Mouse (Mus musculus) adrenal gland, postnatal 4 days (tissue): ENCODE data around the gene Cmss1. TPM values are rescaled to one million over a fixed set of nuclear protein-coding genes. Genes with fewer than 3 reads are reported as not detected.

Experiments used
- DNase-seq, 2 experiments: peaks; one replicate each; pipeline ENCODE4 v3.0.0; 2021 to 2022; ENCODE audit warnings: low spot score in 2 of 2, mixed read lengths in 2 of 2
- total RNA-seq, 2 experiments: library from RNA; stranded (reverse); gene quantifications; 2 replicates each; pipeline ENCODE4 v1.2.3; 2021

The Cmss1 gene
- total RNA-seq, 2 experiments from 2014 or later = 22.8 to 24.4 TPM

DNA sequence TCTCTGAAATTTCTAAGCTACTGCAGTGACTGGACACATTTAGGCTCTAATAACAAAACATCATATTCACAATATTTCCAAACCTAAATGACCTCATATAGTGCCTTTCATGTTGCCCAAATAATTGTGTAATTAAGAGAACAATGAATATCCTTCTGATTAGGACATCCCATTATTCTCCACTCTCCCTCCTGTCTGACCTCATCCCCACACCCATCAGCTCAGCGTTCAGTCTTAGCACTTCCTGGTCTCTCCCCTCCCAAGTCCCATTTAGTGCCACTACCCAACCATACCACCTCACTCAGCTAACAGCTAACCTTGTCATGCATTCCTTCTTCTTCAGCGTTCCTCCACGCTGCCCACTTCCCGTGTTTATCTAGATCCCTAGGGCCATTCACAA is 123.8 kb downstream of the Cmss1 start:
- no peak for DNase-seq

GRCm38 (mm10) chr16:57482264-57482663 is 124.4 kb downstream of the Cmss1 start:
- DNase-seq = no peak

DNA sequence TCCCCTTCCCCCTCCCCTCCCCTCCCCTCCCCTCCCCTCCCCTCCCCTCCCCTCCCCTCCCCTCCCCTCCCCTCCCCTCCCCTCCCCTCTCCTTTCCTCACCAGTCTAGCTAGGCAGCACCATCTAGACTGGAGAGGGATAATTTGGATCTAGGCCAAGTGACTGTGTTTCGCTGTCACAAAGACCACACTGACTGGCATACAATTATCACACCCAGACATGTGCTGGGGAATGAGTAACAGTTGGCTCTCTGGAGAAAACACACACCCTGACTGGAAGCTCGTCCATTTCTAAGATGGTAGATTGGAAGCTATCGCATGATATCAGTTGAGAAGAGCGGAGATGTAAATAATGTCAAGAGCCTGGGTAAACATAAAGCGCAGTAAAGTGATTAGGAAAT is 126.9 kb downstream of the Cmss1 start:
- no peak for DNase-seq

- no peak for DNase-seq
Observed at GRCm38 (mm10) chr16:57478451-57478850, 128.2 kb downstream of the Cmss1 start.

GRCm38 (mm10) chr16:57473415-57474085 is 133.1 kb downstream of the Cmss1 start:
- DNase-seq = no peak

DNA sequence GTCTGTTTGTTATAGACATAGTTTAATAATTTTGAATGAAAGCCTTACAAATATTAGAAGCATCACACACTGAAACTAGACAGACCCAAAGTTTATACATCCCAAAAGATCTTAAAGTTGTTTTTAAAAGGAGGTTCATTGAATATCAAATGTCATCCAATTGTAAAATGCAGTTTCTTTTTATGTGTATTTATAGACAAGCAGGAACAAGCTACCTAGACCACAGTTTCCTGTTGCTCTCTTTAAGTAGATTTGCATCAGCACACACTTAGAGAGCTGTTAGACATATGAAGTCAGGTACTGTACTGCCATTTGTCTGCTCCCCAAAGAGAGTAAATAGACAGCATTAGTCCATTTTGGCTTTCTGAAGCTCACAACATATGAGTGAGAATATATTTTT is 135.6 kb downstream of the Cmss1 start:
- no peak for DNase-seq

DNA sequence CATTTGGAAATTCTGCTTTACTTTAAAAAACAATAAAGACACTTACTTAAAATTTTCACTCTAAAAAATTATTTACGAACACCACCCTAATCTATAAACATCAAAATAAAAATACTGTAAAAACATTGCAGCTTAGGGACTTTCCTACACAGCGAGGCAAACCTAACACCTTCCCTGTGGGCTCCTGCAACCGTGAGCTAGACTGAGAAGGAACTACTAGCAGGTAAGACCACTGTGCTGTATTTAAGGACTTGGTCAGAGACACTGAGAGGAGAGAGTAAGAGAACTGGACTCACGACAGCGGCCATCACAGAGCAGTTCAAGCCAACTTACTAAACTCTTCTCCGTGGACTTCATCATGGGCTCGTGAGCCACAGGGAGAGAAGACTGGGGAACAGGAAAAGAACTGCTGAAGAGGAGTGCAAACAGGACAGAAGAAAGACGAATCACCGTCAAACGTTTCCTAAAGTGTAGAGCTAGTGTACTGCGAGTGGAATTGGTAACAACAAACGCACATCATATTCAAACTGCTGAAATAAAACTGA is 136.3 kb downstream of the Cmss1 start:
- no peak for DNase-seq

DNA sequence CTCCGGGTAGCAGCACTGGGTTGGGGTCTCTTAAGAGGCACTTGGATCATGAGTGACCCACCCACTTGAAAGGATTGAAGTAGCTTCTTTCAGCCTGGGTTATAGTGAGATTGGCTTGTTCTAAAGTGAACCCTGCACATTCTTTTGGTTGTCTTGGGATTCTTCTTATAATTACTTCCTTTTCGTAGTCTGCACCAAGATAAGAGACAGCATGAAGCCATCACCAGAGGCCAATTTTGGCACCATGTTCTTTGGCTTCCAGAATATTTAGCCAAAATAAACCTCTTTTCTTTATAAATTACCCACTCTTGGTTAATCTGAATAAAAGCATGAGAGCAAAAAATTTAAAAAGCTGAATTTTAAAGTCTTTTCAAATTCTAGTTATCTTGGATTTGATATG is 136.8 kb downstream of the Cmss1 start:
- no peak for DNase-seq

- no peak for DNase-seq
Observed at GRCm38 (mm10) chr16:57469301-57469700, 137.4 kb downstream of the Cmss1 start.

DNA sequence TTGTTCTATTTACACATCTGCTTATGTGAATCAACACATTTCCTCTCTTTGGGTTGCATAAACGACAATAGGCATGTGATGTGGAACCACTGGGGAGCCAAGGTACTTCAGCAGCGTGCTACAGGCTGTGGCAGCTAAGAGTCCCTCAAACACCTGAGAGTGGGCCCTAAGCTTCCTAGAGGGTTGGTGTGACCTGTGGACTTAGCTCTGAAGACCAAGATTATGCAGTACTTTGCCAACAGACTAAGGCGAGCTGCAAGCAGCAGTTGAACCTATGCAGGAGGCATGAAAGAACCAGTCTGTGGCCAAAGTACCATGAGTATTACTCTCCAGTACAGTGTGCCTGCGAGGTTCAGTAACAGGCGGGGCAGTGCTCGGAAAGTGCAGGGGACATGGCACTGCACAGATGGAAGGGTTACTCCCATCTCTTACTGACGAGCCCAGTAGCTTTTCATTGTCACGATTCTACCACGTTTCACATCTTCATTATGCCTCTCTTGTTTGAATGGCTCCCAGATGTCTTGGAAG is 141.2 kb downstream of the Cmss1 start:
- DNase-seq = no peak

DNA sequence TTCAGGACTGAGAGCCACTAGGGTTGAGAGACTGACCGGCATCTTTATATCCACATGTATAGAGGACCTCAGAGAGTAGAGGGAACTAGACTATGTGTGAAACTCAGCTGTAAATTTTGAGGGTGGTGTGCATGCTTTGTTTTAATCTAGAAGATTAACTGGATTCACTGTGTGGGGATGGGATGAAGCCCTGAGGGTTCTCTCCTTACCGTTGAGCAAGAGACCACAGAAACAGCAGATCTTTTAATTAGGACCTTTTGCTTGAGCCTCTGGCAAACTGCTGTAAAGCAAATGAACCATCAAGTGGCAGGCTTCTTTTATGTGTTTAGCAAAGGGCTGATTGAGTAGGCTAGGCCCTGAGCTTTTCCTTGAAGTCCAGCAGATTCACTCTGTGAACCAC is 150.7 kb downstream of the Cmss1 start:
- no peak for DNase-seq

DNA sequence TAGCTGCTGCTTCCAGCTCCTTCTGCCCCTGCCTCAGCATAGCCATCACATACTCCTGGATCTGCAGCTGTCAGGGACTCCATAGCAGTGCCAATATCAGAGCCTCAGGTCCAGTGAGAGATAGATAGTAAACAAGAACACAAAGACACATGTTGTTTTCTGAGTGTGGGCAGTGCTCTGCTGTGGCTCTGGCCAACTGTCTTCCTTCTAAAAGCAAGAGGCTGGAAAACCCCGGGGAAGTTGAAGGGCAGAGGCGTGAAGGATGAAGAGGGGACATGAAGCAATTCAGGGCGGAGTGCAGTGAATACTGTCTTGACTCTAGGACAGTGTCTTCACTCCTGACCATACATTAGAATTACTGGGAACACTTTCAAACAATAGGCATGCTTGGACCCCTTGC is 151.1 kb downstream of the Cmss1 start:
- no peak for DNase-seq

DNA sequence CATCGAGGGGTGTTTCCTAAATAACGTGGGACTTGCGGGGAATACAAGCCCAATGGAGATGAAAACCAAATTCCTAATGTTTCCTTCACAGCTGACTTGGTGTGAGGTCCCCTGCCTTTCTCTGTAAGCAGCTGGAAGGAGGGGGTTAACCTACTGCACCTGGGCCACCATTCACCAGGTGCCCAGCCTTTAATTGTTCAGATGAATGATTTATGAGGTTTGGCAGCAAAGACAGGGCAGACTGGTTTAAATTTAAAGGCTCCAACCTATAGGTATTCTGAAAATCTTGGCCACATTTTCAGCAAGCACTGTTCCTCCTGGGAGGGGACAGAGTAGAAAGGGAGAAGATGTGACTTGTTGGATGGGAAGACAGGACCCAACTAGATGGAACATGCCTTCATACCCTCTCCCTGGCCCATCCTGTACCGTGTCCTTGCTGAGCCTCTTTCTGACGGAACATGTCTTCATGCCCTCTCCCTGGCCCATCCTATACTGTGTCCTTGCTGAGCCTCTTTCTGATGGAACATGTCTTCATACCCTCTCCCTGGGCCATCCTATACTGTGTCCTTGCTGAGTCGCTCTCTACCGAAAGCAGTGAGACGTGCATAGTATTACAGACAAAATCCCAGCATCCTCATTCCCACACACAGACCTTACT is 152.4 kb downstream of the Cmss1 start:
- no peak for DNase-seq

DNA sequence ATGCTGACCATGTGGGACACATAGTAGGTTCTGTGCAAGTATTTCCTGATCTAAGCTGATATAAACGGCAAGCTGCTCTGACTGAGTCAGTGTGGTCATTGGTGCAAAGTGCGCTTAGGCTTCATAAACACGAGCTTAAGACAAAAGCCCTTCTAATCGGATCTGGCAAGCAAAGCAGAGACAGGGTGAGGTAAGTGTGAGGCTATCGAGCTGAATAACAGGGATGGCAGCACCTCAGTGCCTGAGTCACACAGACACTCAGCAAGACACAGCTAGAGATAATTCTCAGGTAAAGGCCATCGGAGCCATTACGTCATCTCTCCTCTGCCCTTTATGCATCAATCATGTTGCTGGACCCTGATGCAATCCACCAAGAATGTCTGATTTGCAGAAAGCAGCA is 153.7 kb downstream of the Cmss1 start:
- no peak for DNase-seq

DNA sequence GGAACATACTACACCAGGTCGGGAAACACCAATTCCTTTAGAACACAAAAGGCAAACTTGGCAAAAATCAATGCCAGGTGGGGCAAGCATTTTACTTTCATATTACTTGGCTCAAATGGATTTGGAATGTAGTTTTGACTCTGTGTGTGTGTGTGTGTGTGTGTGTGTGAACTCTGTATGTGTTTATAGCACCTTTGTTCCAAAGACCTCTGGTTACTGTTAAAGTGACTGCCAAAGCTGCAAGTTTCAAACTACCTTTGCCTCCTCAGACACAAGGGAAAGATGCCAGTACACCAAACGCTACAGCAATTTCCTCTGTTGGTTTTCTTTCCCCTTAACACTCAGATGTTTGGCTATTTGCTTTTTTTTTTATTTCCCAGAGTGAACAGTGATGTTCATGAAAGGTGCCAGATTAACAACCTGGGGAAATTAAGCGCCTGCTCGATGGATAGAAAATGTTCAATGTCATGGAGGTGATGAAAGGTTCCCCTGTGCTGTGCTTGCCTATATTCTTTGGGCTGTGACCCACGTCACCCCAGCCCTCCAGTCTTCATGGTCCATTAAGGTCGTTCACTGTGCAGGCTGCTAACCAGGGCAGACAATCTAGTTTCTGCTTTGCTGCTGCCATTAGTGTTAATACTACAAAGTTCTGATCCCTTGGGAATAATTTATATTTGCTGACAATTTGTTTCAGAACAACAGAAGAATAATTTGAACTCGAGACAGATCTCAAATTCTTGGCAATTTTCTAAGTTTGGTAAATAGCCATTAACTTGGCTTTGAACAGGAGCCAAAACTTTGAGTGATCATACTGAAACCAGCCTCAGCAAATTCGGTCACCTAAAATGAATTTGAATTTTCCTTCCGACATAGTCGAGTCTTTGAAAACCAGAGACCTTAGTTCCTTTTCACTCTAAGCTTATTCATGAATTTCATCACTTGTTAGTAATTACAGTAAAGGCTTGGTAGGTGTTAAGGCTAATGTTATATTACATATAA is 161.3 kb downstream of the Cmss1 start:
- DNase-seq = no peak

DNA sequence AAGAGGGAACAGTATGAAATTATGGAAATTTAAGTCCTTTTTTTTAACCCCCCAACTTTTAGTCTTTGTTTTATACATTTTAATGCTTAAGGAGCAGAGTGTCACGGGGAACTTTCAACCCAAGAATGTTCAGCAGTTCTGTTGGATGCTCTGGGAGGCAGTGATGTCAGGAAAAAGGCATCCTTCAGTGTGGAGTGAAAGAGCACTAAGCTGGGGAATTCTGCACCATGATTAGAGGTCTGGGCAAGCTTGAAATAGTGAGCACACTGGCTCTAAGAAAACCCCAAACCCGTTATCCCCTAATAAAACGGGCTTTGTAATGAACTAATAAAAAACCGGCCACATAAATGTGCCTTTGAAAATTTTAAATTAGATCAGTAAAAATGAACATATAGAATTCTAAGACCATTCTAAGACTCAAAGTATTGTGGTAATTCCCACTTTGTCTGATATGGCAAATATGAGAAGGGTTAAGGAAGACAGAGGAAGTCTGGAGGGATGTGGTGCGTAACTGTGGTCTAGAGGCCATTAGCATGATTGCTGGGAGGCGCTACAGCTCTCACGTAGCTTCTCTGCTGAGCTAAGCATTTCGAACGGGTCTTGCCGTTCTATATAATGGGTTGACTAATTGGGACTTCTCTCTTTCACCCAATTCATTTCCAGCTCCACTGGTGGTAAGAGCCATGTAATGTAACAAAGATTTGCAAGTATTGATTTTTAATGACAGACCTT is 165.8 kb downstream of the Cmss1 start:
- no peak for DNase-seq

GRCm38 (mm10) chr16:57439206-57439605 is 167.5 kb downstream of the Cmss1 start:
- DNase-seq = no peak

DNA sequence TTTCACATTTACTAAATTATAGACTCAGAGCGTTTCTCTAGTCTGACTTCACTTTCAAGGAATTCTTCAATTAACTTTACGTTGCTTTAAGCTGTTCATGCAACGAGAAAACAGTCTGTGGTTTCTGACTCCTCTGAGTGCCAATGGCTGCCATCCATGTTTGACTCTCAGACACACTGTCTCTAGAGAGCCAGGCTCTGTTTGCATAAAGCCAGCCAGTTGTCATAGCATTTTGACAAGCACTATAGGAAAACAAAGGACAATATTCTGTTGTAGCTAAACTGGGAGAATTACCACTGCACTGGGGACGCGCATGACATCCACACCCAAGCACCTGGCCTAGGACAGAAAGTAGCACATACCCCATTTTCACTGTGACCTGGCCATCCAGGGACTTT is 168.4 kb downstream of the Cmss1 start:
- DNase-seq = no peak

GRCm38 (mm10) chr16:57437523-57438287 is 169.0 kb downstream of the Cmss1 start:
- no peak for DNase-seq

DNA sequence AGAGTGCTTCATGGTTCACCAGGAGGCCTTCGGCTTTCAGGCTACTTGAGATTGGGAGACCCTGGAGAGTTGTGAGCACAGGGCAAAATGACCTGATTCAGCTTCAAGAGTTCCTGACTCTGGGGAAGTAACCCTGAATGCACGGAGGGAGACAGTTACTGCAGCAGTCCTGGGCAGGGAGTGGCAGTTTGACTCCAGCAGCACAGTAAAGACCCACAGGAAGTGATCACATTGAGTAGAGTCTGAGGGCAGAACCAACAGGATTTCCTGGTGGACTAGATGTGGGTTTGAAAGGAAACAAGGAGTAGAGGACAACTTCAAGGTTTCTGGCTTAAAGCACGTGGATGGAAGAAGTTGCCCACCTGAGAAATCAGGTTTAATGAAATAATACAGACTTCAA is 172.0 kb downstream of the Cmss1 start:
- DNase-seq = no peak
